Mouse (Mus musculus): ENCODE results near the gene 1700008P02Rik. TPM values are rescaled to one million over a fixed set of nuclear protein-coding genes. Genes with fewer than 3 reads are reported as not detected.
"Not testable (repeated sequence)": the region's sequence is repeated elsewhere in the genome, so short reads cannot be mapped to it uniquely, and the experiment has no call there.

The 1700008P02Rik gene
- not detected in 2 replicates for polyA plus RNA-seq (2014; fragmentation: Nextera tagmentation; extraction: Ambion mirVana)

GRCm38 (mm10) chr3:6620343-6620742 is at the start of gene 1700008P02Rik:
1700008P02Rik (minus strand) TSS chr3:6620443.
- no peak within 1 kb of the TSS for H3K9ac ChIP-seq (ENCODE audit: low read depth, low read length)
- 93% methylated on average over 7 of the region's 7 CpGs for WGBS
- no peak within 1 kb of the TSS for H3K4me2 ChIP-seq (replicated peaks; ENCODE audit: low read depth, low read length)
- no peak within 1 kb of the TSS for H3K4me3 ChIP-seq (ENCODE audit: low read length)
- no peaks in the 10 kb centered on the region for H3K36me3 ChIP-seq (ENCODE audit: control insufficient read depth, insufficient read depth, low read length)
- no peak for ATAC-seq (ENCODE audit: low FRiP score, low TSS enrichment)
- no peaks in the 10 kb centered on the region for H3K9me3 ChIP-seq (ENCODE audit: control insufficient read depth, low read length)
- H3K27ac ChIP-seq (ENCODE audit: low read depth, low read length) = no peak within 1 kb of the TSS
- no peaks in the 10 kb centered on the region for H3K27me3 ChIP-seq (ENCODE audit: control insufficient read depth, insufficient read depth, low read length)
- H3K4me1 ChIP-seq (ENCODE audit: control insufficient read depth, insufficient read depth, low read length) = no peaks in the 10 kb centered on the region

GRCm38 (mm10) chr3:6649411-6649810 is 29.2 kb upstream of the 1700008P02Rik start:
- Histone ChIP-seq H3K4me2 (replicated peaks; ENCODE audit: low read depth, low read length) (no peak overlapping the region), H3K36me3 (ENCODE audit: control insufficient read depth, insufficient read depth, low read length) (no peaks in the 10 kb centered on the region), H3K27me3 (ENCODE audit: control insufficient read depth, insufficient read depth, low read length) (no peaks in the 10 kb centered on the region), H3K4me3 (ENCODE audit: low read length) (no peak overlapping the region), H3K4me1 (ENCODE audit: control insufficient read depth, insufficient read depth, low read length) (no peaks in the 10 kb centered on the region), H3K9ac (ENCODE audit: low read depth, low read length) (no peak overlapping the region), H3K9me3 (ENCODE audit: control insufficient read depth, low read length) (no peaks in the 10 kb centered on the region), H3K27ac (ENCODE audit: low read depth, low read length) (no peak overlapping the region)
- WGBS = 89% methylated on average over 2 of the region's 2 CpGs
- ATAC-seq (ENCODE audit: low FRiP score, low TSS enrichment) = no peak

- ATAC-seq (ENCODE audit: low FRiP score, low TSS enrichment); H3K4me1 ChIP-seq (ENCODE audit: control insufficient read depth, insufficient read depth, low read length); H3K4me2 ChIP-seq (replicated peaks; ENCODE audit: low read depth, low read length); H3K4me3 ChIP-seq (ENCODE audit: low read length); H3K27me3 ChIP-seq (ENCODE audit: control insufficient read depth, insufficient read depth, low read length); H3K27ac ChIP-seq (ENCODE audit: low read depth, low read length); H3K9me3 ChIP-seq (ENCODE audit: control insufficient read depth, low read length); H3K36me3 ChIP-seq (ENCODE audit: control insufficient read depth, insufficient read depth, low read length); H3K9ac ChIP-seq (ENCODE audit: low read depth, low read length): not testable (repeated sequence)
Measured at GRCm38 (mm10) chr3:6638151-6638550, 17.9 kb upstream of the 1700008P02Rik start.

- ATAC-seq (ENCODE audit: low FRiP score, low TSS enrichment) = no peak
- H3K27me3 ChIP-seq (ENCODE audit: control insufficient read depth, insufficient read depth, low read length) = no peaks in the 10 kb centered on the region
- H3K9me3 ChIP-seq (ENCODE audit: control insufficient read depth, low read length) = no peaks in the 10 kb centered on the region
- H3K9ac ChIP-seq (ENCODE audit: low read depth, low read length) = no peak overlapping the region
- H3K4me2 ChIP-seq (replicated peaks; ENCODE audit: low read depth, low read length) = no peak overlapping the region
- no peak overlapping the region for H3K4me3 ChIP-seq (ENCODE audit: low read length)
- no peak overlapping the region for H3K27ac ChIP-seq (ENCODE audit: low read depth, low read length)
- no peaks in the 10 kb centered on the region for H3K36me3 ChIP-seq (ENCODE audit: control insufficient read depth, insufficient read depth, low read length)
- no peaks in the 10 kb centered on the region for H3K4me1 ChIP-seq (ENCODE audit: control insufficient read depth, insufficient read depth, low read length)
Measured at GRCm38 (mm10) chr3:6634256-6634655, 14.0 kb upstream of the 1700008P02Rik start.

- no peak overlapping the region for H3K4me3 ChIP-seq (ENCODE audit: low read length)
- H3K9ac ChIP-seq (ENCODE audit: low read depth, low read length) = no peak overlapping the region
- no peak overlapping the region for H3K4me2 ChIP-seq (replicated peaks; ENCODE audit: low read depth, low read length)
- ATAC-seq (ENCODE audit: low FRiP score, low TSS enrichment) = no peak
- no peak overlapping the region for H3K27ac ChIP-seq (ENCODE audit: low read depth, low read length)
- no peaks in the 10 kb centered on the region for H3K4me1 ChIP-seq (ENCODE audit: control insufficient read depth, insufficient read depth, low read length)
- H3K36me3 ChIP-seq (ENCODE audit: control insufficient read depth, insufficient read depth, low read length) = no peaks in the 10 kb centered on the region
- no peaks in the 10 kb centered on the region for H3K9me3 ChIP-seq (ENCODE audit: control insufficient read depth, low read length)
- no peaks in the 10 kb centered on the region for H3K27me3 ChIP-seq (ENCODE audit: control insufficient read depth, insufficient read depth, low read length)
Measured at GRCm38 (mm10) chr3:6617881-6618280, 2.4 kb downstream of the 1700008P02Rik start.

All from kidney, embryonic 14.5 days (tissue).